Mouse (Mus musculus) gastrocnemius, adult 8-10 months (tissue): ENCODE data around the gene Spast. TPM values are rescaled to one million over a fixed set of nuclear protein-coding genes. Genes with fewer than 3 reads are reported as not detected.

Source experiments
- DNase-seq, 2 experiments: peaks; one replicate each; pipeline ENCODE4 v3.0.0; 2022; ENCODE audit warnings: low spot score in 2 of 2
- total RNA-seq, 4 experiments: library from RNA; stranded (reverse); gene quantifications; 2 replicates each; pipeline ENCODE4 v1.2.4; 2022

The Spast gene
- total RNA-seq, 4 experiments from 2014 or later = 46.1 to 59.4 (median 53.1) TPM

- DNase-seq = no peak
Observed at GRCm38 (mm10) chr17:74424401-74425005, 85.7 kb downstream of the Spast start.

DNA sequence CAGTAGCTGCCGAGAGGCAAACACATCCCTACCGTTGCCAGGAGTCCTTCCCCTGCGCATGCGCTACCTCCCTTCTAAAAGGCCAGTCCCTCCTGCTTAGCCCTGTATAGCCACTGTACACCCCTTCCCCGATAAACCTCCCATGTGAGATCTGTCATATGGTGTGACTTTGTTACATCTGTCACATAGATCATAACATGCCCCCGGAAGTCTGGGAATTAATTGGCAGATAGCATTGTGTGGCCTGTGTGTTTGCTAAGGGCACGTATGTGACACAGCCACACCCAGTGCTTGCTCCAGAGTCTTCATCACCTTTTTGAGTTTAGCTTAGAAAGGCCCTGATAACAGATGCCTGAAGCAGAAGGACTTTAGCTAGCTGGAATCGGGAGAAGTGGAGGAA is 91.3 kb downstream of the Spast start:
- no peak for DNase-seq

DNA sequence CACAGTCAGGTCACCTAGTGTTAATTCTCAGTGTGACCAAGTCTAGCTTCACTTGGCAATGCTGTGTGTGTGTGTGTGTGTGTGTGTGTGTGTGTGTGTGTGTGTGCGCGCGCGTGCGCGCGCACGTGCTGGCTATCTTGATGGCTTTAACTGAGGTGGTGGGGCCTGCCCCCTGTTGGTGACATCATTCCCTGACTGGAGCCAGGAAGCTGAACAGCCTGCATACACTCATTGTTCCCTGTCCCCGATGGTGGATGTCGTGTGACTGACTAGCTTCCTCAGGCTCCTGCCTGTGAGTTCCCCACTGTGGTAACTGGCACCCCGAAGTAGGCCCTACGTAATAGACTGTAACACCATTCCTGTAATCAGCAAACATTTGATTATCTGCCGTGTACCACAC is 92.7 kb downstream of the Spast start:
- DNase-seq = no peak

DNA sequence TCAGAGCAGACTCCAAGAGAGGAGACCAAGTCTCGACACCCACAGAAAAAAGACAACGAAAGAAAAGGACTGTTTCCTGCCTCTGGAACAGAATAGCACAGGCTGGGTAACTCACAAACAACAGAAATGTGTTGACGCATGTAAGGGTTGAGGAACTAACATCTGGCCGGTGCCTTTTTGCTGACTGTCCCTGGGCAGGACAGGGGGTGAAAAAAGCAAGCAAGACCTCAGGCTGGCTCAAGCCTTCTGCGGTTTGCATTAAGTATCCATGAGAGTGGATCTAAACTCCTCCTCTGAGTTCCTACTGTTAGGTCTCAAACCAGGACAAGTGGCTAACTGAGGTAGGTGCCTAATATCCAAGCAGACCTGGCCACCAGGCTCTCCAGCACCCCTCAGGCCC is 93.8 kb downstream of the Spast start:
- no peak for DNase-seq

DNA sequence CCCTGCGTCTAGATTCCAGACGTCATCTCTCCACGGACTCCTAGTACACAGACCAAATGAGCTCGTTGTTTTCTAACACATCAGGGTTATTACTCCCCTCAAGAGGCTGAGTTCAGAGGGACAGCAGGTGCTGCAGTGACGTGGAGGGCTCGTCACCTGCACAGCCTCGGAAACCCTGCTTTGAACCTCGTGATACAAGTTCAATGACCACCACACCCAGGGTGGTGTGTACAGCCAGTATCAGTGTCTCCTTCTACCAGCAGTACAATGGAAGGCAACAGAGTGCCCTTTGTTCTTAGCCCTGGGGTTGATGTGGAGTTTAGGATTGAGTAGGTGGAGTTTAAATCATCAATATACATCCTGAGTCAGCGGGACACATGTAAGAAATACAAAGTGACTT is 99.0 kb downstream of the Spast start:
- DNase-seq = no peak

DNA sequence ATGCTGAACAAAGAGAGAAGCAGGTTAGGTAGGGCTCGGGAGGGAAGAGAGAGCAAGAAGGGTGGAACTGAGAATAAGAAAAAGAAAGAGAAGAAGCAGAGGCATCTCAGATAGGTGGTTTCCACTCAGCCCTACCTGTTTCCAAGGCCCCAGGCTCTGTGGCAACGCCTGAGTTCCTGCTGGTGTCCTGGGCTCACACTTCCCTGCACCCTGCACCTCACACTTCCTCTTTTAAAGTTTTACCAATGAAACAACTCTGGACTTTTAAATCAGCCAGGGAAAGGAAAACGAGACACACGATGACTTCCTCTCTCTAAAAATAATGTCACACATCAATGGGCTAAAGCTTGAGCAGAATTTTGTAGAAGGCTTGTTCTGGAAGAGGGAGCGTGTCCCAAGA is 101.7 kb downstream of the Spast start:
- no peak for DNase-seq

Other genes starting within 250 kb of the Spast start
- 10 to 100 TPM; 46.9 to 53.6 (median 52.8) TPM for gene Memo1, start 43.5 kb upstream of the Spast start, total RNA-seq
- 10 to 100 TPM; 41.5 to 47.7 (median 44.5) TPM for gene Dpy30, start 15.0 kb upstream of the Spast start, total RNA-seq
- 1 to 10 TPM; 4.3 to 7.2 (median 6.2) TPM for gene Slc30a6, start 56.6 kb downstream of the Spast start, total RNA-seq
- under 1 TPM in 3 of 4 experiments, not detected in 1; 0.07 to 0.13 (median 0.07) TPM for gene Nlrc4, start 120.2 kb downstream of the Spast start, total RNA-seq
- gene Yipf4, start 150.5 kb downstream of the Spast start, total RNA-seq = 10 to 100 TPM; 27.7 to 43.6 (median 32.0) TPM
- 10 to 100 TPM; 56.9 to 74.8 (median 60.7) TPM for gene Birc6, start 189.3 kb downstream of the Spast start, total RNA-seq